Mouse (Mus musculus) CD4-positive, CD25-positive, alpha-beta regulatory T cell, adult 2 months (primary cell): ENCODE results near the gene E130114P18Rik.

Experiments
- DNase-seq: peaks from one replicate; pipeline ENCODE4 v3.0.0-alpha.2; 2012; ENCODE audit warnings: low read depth, low spot score

E130114P18Rik gene

GRCm38 (mm10) chr4:97776388-97777080 is 1.3 kb downstream of the E130114P18Rik start:
- DNase-seq, result no peak

- no peak for DNase-seq
Observed at GRCm38 (mm10) chr4:97775494-97776265, 2.2 kb downstream of the E130114P18Rik start.

- DNase-seq, result peak; percentile 38
Observed at GRCm38 (mm10) chr4:97775059-97775458, 2.8 kb downstream of the E130114P18Rik start.

- no peak for DNase-seq
Observed at GRCm38 (mm10) chr4:97774446-97774950, 3.4 kb downstream of the E130114P18Rik start.

GRCm38 (mm10) chr4:97773791-97774190 is 4.1 kb downstream of the E130114P18Rik start:
- DNase-seq, result no peak

- peak; percentile 98 for DNase-seq
Observed at GRCm38 (mm10) chr4:97773110-97773593, 4.7 kb downstream of the E130114P18Rik start.

- peak; percentile 59 for DNase-seq
Observed at GRCm38 (mm10) chr4:97772641-97773040, 5.2 kb downstream of the E130114P18Rik start, which contains the start of gene Nfia. TSS of gene Nfia (plus strand) at chr4:97772734.

- DNase-seq, result peak; percentile 97
Observed at GRCm38 (mm10) chr4:97772084-97772484, 5.8 kb downstream of the E130114P18Rik start.

- no peak for DNase-seq
Observed at GRCm38 (mm10) chr4:97771426-97771825, 6.5 kb downstream of the E130114P18Rik start.

GRCm38 (mm10) chr4:97769861-97770260 is 8.0 kb downstream of the E130114P18Rik start:
- DNase-seq, result no peak

- DNase-seq, result no peak
Observed at GRCm38 (mm10) chr4:97767516-97767915, 10.4 kb downstream of the E130114P18Rik start.

GRCm38 (mm10) chr4:97767025-97767424 is 10.9 kb downstream of the E130114P18Rik start:
- no peak for DNase-seq

GRCm38 (mm10) chr4:97766100-97766499 is 11.8 kb downstream of the E130114P18Rik start:
- no peak for DNase-seq

- DNase-seq, result no peak
Observed at GRCm38 (mm10) chr4:97765341-97766020, 12.4 kb downstream of the E130114P18Rik start.

GRCm38 (mm10) chr4:97764616-97765015 is 13.3 kb downstream of the E130114P18Rik start:
- no peak for DNase-seq

- DNase-seq, result no peak
Observed at GRCm38 (mm10) chr4:97758661-97759060, 19.2 kb downstream of the E130114P18Rik start.

GRCm38 (mm10) chr4:97757978-97758461 is 19.9 kb downstream of the E130114P18Rik start:
- peak; percentile 40 for DNase-seq

GRCm38 (mm10) chr4:97757207-97757977 is 20.5 kb downstream of the E130114P18Rik start:
- DNase-seq, result peak; percentile 55

GRCm38 (mm10) chr4:97754241-97754640 is 23.6 kb downstream of the E130114P18Rik start:
- no peak for DNase-seq

GRCm38 (mm10) chr4:97753521-97753920 is 24.4 kb downstream of the E130114P18Rik start:
- no peak for DNase-seq
